Mouse (Mus musculus): ENCODE results near the gene Irf9. TPM values are rescaled to one million over a fixed set of nuclear protein-coding genes. Genes with fewer than 3 reads are reported as not detected.

Irf9 gene
- polyA plus RNA-seq, 1 experiment from 2014 or later, result 6.7 TPM

DNA sequence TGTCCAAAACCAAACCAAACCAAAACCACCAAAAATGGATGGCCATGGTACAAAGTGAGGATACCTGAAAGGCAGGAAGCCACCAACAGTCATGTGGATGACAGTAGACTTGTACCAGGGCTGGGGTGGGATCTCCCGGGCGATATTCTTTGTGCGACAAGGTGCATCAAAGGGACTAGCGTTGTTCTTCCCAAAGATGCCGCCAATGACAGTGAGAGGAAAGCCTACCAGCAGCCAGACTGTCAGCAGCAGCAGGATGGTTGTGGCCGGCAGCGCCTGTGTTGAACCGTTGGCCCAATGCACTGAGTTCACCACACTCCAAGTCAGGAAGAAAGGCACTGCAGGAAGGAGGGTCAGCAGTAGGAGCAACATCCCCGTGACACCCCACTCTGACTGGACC, 34.4 kb downstream of the Irf9 start, which contains the start of gene Gm49378:
TSS of gene Gm49378 (minus strand) at position 101 of the 400 bp plus-strand sequence.
- no peak within 1 kb of the TSS for H3K4me3 ChIP-seq (ENCODE audit: low read depth, low read length)
- peaks cover 8% of the 10 kb centered on the region for H3K4me1 ChIP-seq (ENCODE audit: control insufficient read depth, insufficient read depth, low read length)
- ATAC-seq (ENCODE audit: insufficient number of reproducible peaks, low FRiP score, low TSS enrichment, low read depth) (no peak), DNase-seq (ENCODE audit: low spot score) (no peak)
- no peak within 1 kb of the TSS for H3K9ac ChIP-seq (ENCODE audit: low read length)
- no peaks in the 10 kb centered on the region for H3K27me3 ChIP-seq (ENCODE audit: control insufficient read depth, insufficient read depth, low read length)
- H3K4me2 ChIP-seq (ENCODE audit: low read depth, severe bottlenecking), result no peak within 1 kb of the TSS
- H3K36me3 ChIP-seq (ENCODE audit: control insufficient read depth, insufficient read depth, low read length), result peaks cover 12% of the 10 kb centered on the region; the same call in 1 of the 2 replicates
- no peak within 1 kb of the TSS for H3K27ac ChIP-seq (replicated peaks; ENCODE audit: low read depth, low read length)
- no peaks in the 10 kb centered on the region for H3K9me3 ChIP-seq (ENCODE audit: control insufficient read depth, low read length)
- 94% methylated on average over 9 of the region's 9 CpGs for WGBS

- Histone ChIP-seq H3K27ac (replicated peaks; ENCODE audit: low read depth, low read length) (no peak overlapping the region), H3K9ac (ENCODE audit: low read length) (no peak overlapping the region), H3K4me3 (ENCODE audit: low read depth, low read length) (no peak overlapping the region), H3K4me2 (ENCODE audit: low read depth, severe bottlenecking) (no peak overlapping the region), H3K27me3 (ENCODE audit: control insufficient read depth, insufficient read depth, low read length) (no peaks in the 10 kb centered on the region), H3K36me3 (ENCODE audit: control insufficient read depth, insufficient read depth, low read length) (peaks cover 12% of the 10 kb centered on the region; the same call in 1 of the 2 replicates), H3K4me1 (ENCODE audit: control insufficient read depth, insufficient read depth, low read length) (peaks cover 10% of the 10 kb centered on the region; the same call in 1 of the 2 replicates), H3K9me3 (ENCODE audit: control insufficient read depth, low read length) (no peaks in the 10 kb centered on the region)
- ATAC-seq (ENCODE audit: insufficient number of reproducible peaks, low FRiP score, low TSS enrichment, low read depth) (no peak), DNase-seq (ENCODE audit: low spot score) (no peak)
- 96% methylated on average over 14 of the region's 14 CpGs for WGBS
Observed at GRCm38 (mm10) chr14:55640816-55641215, 37.4 kb downstream of the Irf9 start.

DNA sequence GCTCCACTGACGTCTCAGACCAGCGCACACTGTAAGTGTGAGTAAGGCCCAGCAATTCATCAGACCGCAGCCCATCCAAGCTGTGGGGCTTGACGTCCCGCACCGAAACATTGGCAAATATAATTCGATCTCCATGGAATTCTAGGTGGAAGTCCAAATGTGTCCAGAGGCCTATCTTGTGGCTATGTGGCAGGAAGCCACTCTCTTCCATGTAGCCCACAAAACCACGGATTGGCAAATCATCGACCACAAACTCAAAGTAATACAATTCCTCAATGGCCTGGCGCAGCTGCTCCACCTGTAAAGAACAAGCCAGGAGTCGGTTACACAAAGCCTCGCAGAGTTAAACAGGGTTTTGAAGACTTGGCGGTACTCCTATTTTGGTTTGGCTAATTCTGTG, 37.9 kb downstream of the Irf9 start:
- Histone ChIP-seq H3K4me1 (ENCODE audit: control insufficient read depth, insufficient read depth, low read length) (peaks cover 10% of the 10 kb centered on the region; the same call in 1 of the 2 replicates), H3K4me2 (ENCODE audit: low read depth, severe bottlenecking) (no peak overlapping the region), H3K4me3 (ENCODE audit: low read depth, low read length) (no peak overlapping the region), H3K27ac (replicated peaks; ENCODE audit: low read depth, low read length) (no peak overlapping the region), H3K27me3 (ENCODE audit: control insufficient read depth, insufficient read depth, low read length) (no peaks in the 10 kb centered on the region), H3K9me3 (ENCODE audit: control insufficient read depth, low read length) (no peaks in the 10 kb centered on the region), H3K36me3 (ENCODE audit: control insufficient read depth, insufficient read depth, low read length) (peaks cover 13% of the 10 kb centered on the region; the same call in 1 of the 2 replicates), H3K9ac (ENCODE audit: low read length) (no peak overlapping the region)
- ATAC-seq (ENCODE audit: insufficient number of reproducible peaks, low FRiP score, low TSS enrichment, low read depth), result no peak
- DNase-seq (ENCODE audit: low spot score), result no peak
- 95% methylated on average over 13 of the region's 13 CpGs for WGBS

GRCm38 (mm10) chr14:55642679-55643059, 39.3 kb downstream of the Irf9 start:
- peak; percentile 36; the same call in 1 of the 2 replicates for ATAC-seq (ENCODE audit: insufficient number of reproducible peaks, low FRiP score, low TSS enrichment, low read depth)
- WGBS, result 21% methylated on average over 8 of the region's 8 CpGs
- no peak overlapping the region for H3K27ac ChIP-seq (replicated peaks; ENCODE audit: low read depth, low read length)
- H3K36me3 ChIP-seq (ENCODE audit: control insufficient read depth, insufficient read depth, low read length), result peaks cover 9% of the 10 kb centered on the region; the same call in 1 of the 2 replicates
- H3K27me3 ChIP-seq (ENCODE audit: control insufficient read depth, insufficient read depth, low read length), result no peaks in the 10 kb centered on the region
- peak overlapping the region; percentile 97 for H3K4me3 ChIP-seq (ENCODE audit: low read depth, low read length)
- H3K9ac ChIP-seq (ENCODE audit: low read length), result peak overlapping the region; percentile 93
- H3K9me3 ChIP-seq (ENCODE audit: control insufficient read depth, low read length), result no peaks in the 10 kb centered on the region
- H3K4me1 ChIP-seq (ENCODE audit: control insufficient read depth, insufficient read depth, low read length), result peaks cover 10% of the 10 kb centered on the region; the same call in 1 of the 2 replicates
- DNase-seq (ENCODE audit: low spot score), result no peak
- peak overlapping the region; percentile 62 for H3K4me2 ChIP-seq (ENCODE audit: low read depth, severe bottlenecking)

DNA sequence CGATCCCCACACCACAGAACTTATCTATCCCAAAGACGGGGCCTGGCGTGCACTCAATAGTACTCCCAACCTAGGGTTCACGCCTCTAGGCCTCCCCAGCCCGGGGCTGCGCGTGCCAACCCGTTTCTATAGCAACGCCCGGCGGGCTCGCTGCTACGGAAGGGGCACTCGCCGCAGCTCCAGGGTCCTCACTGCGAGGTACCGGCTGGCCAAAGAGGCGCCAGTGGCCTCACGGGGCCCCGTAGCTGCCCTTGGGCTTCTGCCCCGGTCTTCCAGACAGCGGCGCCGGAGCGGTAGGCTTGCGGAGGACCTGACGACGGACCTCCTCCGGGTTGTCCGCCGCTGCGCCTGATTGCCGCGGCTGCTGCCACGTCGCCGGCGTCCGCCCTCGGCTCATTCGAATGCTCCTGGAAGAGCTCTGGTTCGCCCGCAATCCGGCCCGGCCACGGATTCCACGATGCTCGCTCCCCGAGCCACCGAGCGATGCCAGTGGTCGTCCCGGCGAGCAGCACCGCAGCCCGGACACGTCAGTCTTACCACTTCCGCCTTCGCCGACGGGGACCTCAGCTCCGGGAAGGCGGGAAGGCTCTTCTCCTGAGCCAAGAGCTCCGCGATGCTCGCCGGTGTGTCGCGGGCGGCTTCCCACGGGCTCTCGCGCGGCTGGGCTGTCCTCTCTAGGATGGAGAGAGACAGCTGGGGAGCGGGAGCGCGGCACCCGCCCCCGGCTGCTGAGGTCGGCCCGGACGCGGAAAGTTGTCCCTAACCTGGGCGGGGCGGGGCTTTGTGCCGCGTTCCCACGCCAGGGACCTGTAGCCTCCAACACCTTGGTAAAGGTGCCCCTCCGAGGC, 39.9 kb downstream of the Irf9 start, which contains the start of gene Tm9sf1:
TSS of gene Tm9sf1 (minus strand) at position 747 of the 848 bp plus-strand sequence.
- peak; percentile 82 for ATAC-seq (ENCODE audit: insufficient number of reproducible peaks, low FRiP score, low TSS enrichment, low read depth)
- under 1% methylated on average over 89 of the region's 89 CpGs for WGBS
- Histone ChIP-seq H3K36me3 (ENCODE audit: control insufficient read depth, insufficient read depth, low read length) (peaks cover 9% of the 10 kb centered on the region; the same call in 1 of the 2 replicates), H3K27ac (replicated peaks; ENCODE audit: low read depth, low read length) (peak within 1 kb of the TSS; percentile 78), H3K4me2 (ENCODE audit: low read depth, severe bottlenecking) (peak within 1 kb of the TSS; percentile 62), H3K4me3 (ENCODE audit: low read depth, low read length) (peak within 1 kb of the TSS; percentile 97), H3K9ac (ENCODE audit: low read length) (peak within 1 kb of the TSS; percentile 93), H3K27me3 (ENCODE audit: control insufficient read depth, insufficient read depth, low read length) (no peaks in the 10 kb centered on the region), H3K4me1 (ENCODE audit: control insufficient read depth, insufficient read depth, low read length) (peaks cover 10% of the 10 kb centered on the region; the same call in 1 of the 2 replicates), H3K9me3 (ENCODE audit: control insufficient read depth, low read length) (no peaks in the 10 kb centered on the region)
- peak; percentile 86 for DNase-seq (ENCODE audit: low spot score)

GRCm38 (mm10) chr14:55644261-55644888, 41.0 kb downstream of the Irf9 start:
- DNase-seq (ENCODE audit: low spot score) (no peak), ATAC-seq (ENCODE audit: insufficient number of reproducible peaks, low FRiP score, low TSS enrichment, low read depth) (no peak)
- Histone ChIP-seq H3K9me3 (ENCODE audit: control insufficient read depth, low read length) (no peaks in the 10 kb centered on the region), H3K4me1 (ENCODE audit: control insufficient read depth, insufficient read depth, low read length) (peaks cover 10% of the 10 kb centered on the region; the same call in 1 of the 2 replicates), H3K27ac (replicated peaks; ENCODE audit: low read depth, low read length) (no peak overlapping the region), H3K9ac (ENCODE audit: low read length) (peak overlapping the region; percentile 93), H3K4me2 (ENCODE audit: low read depth, severe bottlenecking) (peak overlapping the region; percentile 62), H3K27me3 (ENCODE audit: control insufficient read depth, insufficient read depth, low read length) (no peaks in the 10 kb centered on the region), H3K4me3 (ENCODE audit: low read depth, low read length) (peak overlapping the region; percentile 97), H3K36me3 (ENCODE audit: control insufficient read depth, insufficient read depth, low read length) (peaks cover 9% of the 10 kb centered on the region; the same call in 1 of the 2 replicates)
- 41% methylated on average over 17 of the region's 17 CpGs for WGBS

- ATAC-seq (ENCODE audit: insufficient number of reproducible peaks, low FRiP score, low TSS enrichment, low read depth), result no peak
- 95% methylated on average over 2 of the region's 2 CpGs for WGBS
- Histone ChIP-seq H3K9ac (ENCODE audit: low read length) (no peak within 1 kb of the TSS), H3K4me1 (ENCODE audit: control insufficient read depth, insufficient read depth, low read length) (no peaks in the 10 kb centered on the region), H3K27me3 (ENCODE audit: control insufficient read depth, insufficient read depth, low read length) (no peaks in the 10 kb centered on the region), H3K27ac (replicated peaks; ENCODE audit: low read depth, low read length) (no peak within 1 kb of the TSS), H3K9me3 (ENCODE audit: control insufficient read depth, low read length) (no peaks in the 10 kb centered on the region), H3K36me3 (ENCODE audit: control insufficient read depth, insufficient read depth, low read length) (peaks cover 3% of the 10 kb centered on the region; the same call in 1 of the 2 replicates), H3K4me2 (ENCODE audit: low read depth, severe bottlenecking) (no peak within 1 kb of the TSS), H3K4me3 (ENCODE audit: low read depth, low read length) (no peak within 1 kb of the TSS)
- no peak for DNase-seq (ENCODE audit: low spot score)
Observed at GRCm38 (mm10) chr14:55649884-55650283, 46.5 kb downstream of the Irf9 start, which contains the start of gene Tssk4. Gene Tssk4 (plus strand): TSS chr14:55650184.

GRCm38 (mm10) chr14:55651528-55651927, 48.2 kb downstream of the Irf9 start:
- H3K4me1 ChIP-seq (ENCODE audit: control insufficient read depth, insufficient read depth, low read length), result no peaks in the 10 kb centered on the region
- no peaks in the 10 kb centered on the region; the same call in 1 of the 2 replicates for H3K36me3 ChIP-seq (ENCODE audit: control insufficient read depth, insufficient read depth, low read length)
- ATAC-seq (ENCODE audit: insufficient number of reproducible peaks, low FRiP score, low TSS enrichment, low read depth), result no peak
- no peak for DNase-seq (ENCODE audit: low spot score)
- no peak overlapping the region for H3K9ac ChIP-seq (ENCODE audit: low read length)
- no peaks in the 10 kb centered on the region for H3K27me3 ChIP-seq (ENCODE audit: control insufficient read depth, insufficient read depth, low read length)
- no peak overlapping the region for H3K4me3 ChIP-seq (ENCODE audit: low read depth, low read length)
- no peak overlapping the region for H3K27ac ChIP-seq (replicated peaks; ENCODE audit: low read depth, low read length)
- no peaks in the 10 kb centered on the region for H3K9me3 ChIP-seq (ENCODE audit: control insufficient read depth, low read length)
- no peak overlapping the region for H3K4me2 ChIP-seq (ENCODE audit: low read depth, severe bottlenecking)
- 79% methylated on average over 7 of the region's 7 CpGs for WGBS
